Mouse (Mus musculus): ENCODE data around the gene Fbxl22. TPM values are rescaled to one million over a fixed set of nuclear protein-coding genes. Genes with fewer than 3 reads are reported as not detected.
A peak's percentile ranks its signal among the peaks of the same experiment; 100 is the strongest.

Fbxl22 gene
- 61.3 and 61.8 TPM in 2 replicates for polyA plus RNA-seq (2014; fragmentation: Nextera tagmentation; extraction: Ambion mirVana)

GRCm38 (mm10) chr9:66514256-66514770 is at the start of gene Fbxl22:
Fbxl22 (minus strand) TSS chr9:66514593.
- Histone ChIP-seq H3K4me3 (ENCODE audit: low read depth, low read length) (peak within 1 kb of the TSS; percentile 43), H3K9me3 (replicated peaks; ENCODE audit: control insufficient read depth, low read length) (no peaks in the 10 kb centered on the region), H3K27me3 (ENCODE audit: control insufficient read depth, insufficient read depth, low read length) (no peaks in the 10 kb centered on the region), H3K4me1 (ENCODE audit: control insufficient read depth, insufficient read depth, low read length) (peaks cover 9% of the 10 kb centered on the region; the same call in 1 of the 2 replicates), H3K36me3 (ENCODE audit: control insufficient read depth, insufficient read depth, low read length) (peaks cover 29% of the 10 kb centered on the region), H3K4me2 (peak within 1 kb of the TSS; percentile 69), H3K9ac (ENCODE audit: low read depth, low read length) (peak within 1 kb of the TSS; percentile 71), H3K27ac (ENCODE audit: low read depth, low read length) (peak within 1 kb of the TSS; percentile 85)
- ATAC-seq (replicated peaks; ENCODE audit: insufficient number of reproducible peaks, low FRiP score, low TSS enrichment), result peak; percentile 4; the same call in 1 of the 2 replicates
- WGBS (ENCODE audit: insufficient replicate concordance), result 38% methylated on average over 17 of the region's 17 CpGs

- H3K4me3 ChIP-seq (ENCODE audit: low read depth, low read length), result no peak overlapping the region
- 73% methylated on average over 1 of the region's 1 CpGs for WGBS (ENCODE audit: insufficient replicate concordance)
- H3K9me3 ChIP-seq (replicated peaks; ENCODE audit: control insufficient read depth, low read length), result no peaks in the 10 kb centered on the region
- H3K4me1 ChIP-seq (ENCODE audit: control insufficient read depth, insufficient read depth, low read length), result peaks cover 9% of the 10 kb centered on the region
- no peaks in the 10 kb centered on the region for H3K27me3 ChIP-seq (ENCODE audit: control insufficient read depth, insufficient read depth, low read length)
- H3K36me3 ChIP-seq (ENCODE audit: control insufficient read depth, insufficient read depth, low read length), result no peaks in the 10 kb centered on the region
- no peak overlapping the region for H3K9ac ChIP-seq (ENCODE audit: low read depth, low read length)
- no peak overlapping the region for H3K4me2 ChIP-seq
- no peak overlapping the region for H3K27ac ChIP-seq (ENCODE audit: low read depth, low read length)
- no peak for ATAC-seq (replicated peaks; ENCODE audit: insufficient number of reproducible peaks, low FRiP score, low TSS enrichment)
These were observed 47.8 kb upstream of the Fbxl22 start for GRCm38 (mm10) chr9:66562215-66562614.

GRCm38 (mm10) chr9:66561496-66561895 is 47.1 kb upstream of the Fbxl22 start:
- no peaks in the 10 kb centered on the region for H3K36me3 ChIP-seq (ENCODE audit: control insufficient read depth, insufficient read depth, low read length)
- H3K27ac ChIP-seq (ENCODE audit: low read depth, low read length), result no peak overlapping the region
- 80% methylated on average over 2 of the region's 2 CpGs for WGBS (ENCODE audit: insufficient replicate concordance)
- no peak overlapping the region for H3K4me2 ChIP-seq
- H3K9ac ChIP-seq (ENCODE audit: low read depth, low read length), result no peak overlapping the region
- no peak overlapping the region for H3K4me3 ChIP-seq (ENCODE audit: low read depth, low read length)
- peaks cover 9% of the 10 kb centered on the region for H3K4me1 ChIP-seq (ENCODE audit: control insufficient read depth, insufficient read depth, low read length)
- H3K27me3 ChIP-seq (ENCODE audit: control insufficient read depth, insufficient read depth, low read length), result no peaks in the 10 kb centered on the region
- no peak for ATAC-seq (replicated peaks; ENCODE audit: insufficient number of reproducible peaks, low FRiP score, low TSS enrichment)
- no peaks in the 10 kb centered on the region for H3K9me3 ChIP-seq (replicated peaks; ENCODE audit: control insufficient read depth, low read length)

- Histone ChIP-seq H3K27me3 (ENCODE audit: control insufficient read depth, insufficient read depth, low read length) (no peaks in the 10 kb centered on the region), H3K27ac (ENCODE audit: low read depth, low read length) (0 out of 2 replicates have a peak overlapping the region, but pooled peaks have one; percentile 22), H3K4me2 (no peak overlapping the region), H3K36me3 (ENCODE audit: control insufficient read depth, insufficient read depth, low read length) (no peaks in the 10 kb centered on the region), H3K9ac (ENCODE audit: low read depth, low read length) (no peak overlapping the region), H3K9me3 (replicated peaks; ENCODE audit: control insufficient read depth, low read length) (no peaks in the 10 kb centered on the region), H3K4me1 (ENCODE audit: control insufficient read depth, insufficient read depth, low read length) (peaks cover 9% of the 10 kb centered on the region), H3K4me3 (ENCODE audit: low read depth, low read length) (no peak overlapping the region)
- WGBS (ENCODE audit: insufficient replicate concordance), result 84% methylated on average over 1 of the region's 1 CpGs
- no peak for ATAC-seq (replicated peaks; ENCODE audit: insufficient number of reproducible peaks, low FRiP score, low TSS enrichment)
These were observed 46.3 kb upstream of the Fbxl22 start for GRCm38 (mm10) chr9:66560728-66561127.

GRCm38 (mm10) chr9:66560295-66560694 is 45.9 kb upstream of the Fbxl22 start:
- 33% methylated on average over 2 of the region's 2 CpGs for WGBS (ENCODE audit: insufficient replicate concordance)
- Histone ChIP-seq H3K9me3 (replicated peaks; ENCODE audit: control insufficient read depth, low read length) (no peaks in the 10 kb centered on the region), H3K9ac (ENCODE audit: low read depth, low read length) (no peak overlapping the region), H3K36me3 (ENCODE audit: control insufficient read depth, insufficient read depth, low read length) (no peaks in the 10 kb centered on the region), H3K4me1 (ENCODE audit: control insufficient read depth, insufficient read depth, low read length) (peaks cover 9% of the 10 kb centered on the region), H3K4me2 (no peak overlapping the region), H3K4me3 (ENCODE audit: low read depth, low read length) (no peak overlapping the region), H3K27ac (ENCODE audit: low read depth, low read length) (peak overlapping the region; percentile 29; the same call in 1 of the 2 replicates), H3K27me3 (ENCODE audit: control insufficient read depth, insufficient read depth, low read length) (no peaks in the 10 kb centered on the region)
- no peak for ATAC-seq (replicated peaks; ENCODE audit: insufficient number of reproducible peaks, low FRiP score, low TSS enrichment)

- Histone ChIP-seq H3K27me3 (ENCODE audit: control insufficient read depth, insufficient read depth, low read length) (no peaks in the 10 kb centered on the region), H3K9me3 (replicated peaks; ENCODE audit: control insufficient read depth, low read length) (no peaks in the 10 kb centered on the region), H3K4me3 (ENCODE audit: low read depth, low read length) (no peak overlapping the region), H3K36me3 (ENCODE audit: control insufficient read depth, insufficient read depth, low read length) (no peaks in the 10 kb centered on the region), H3K4me1 (ENCODE audit: control insufficient read depth, insufficient read depth, low read length) (peaks cover 9% of the 10 kb centered on the region), H3K4me2 (no peak overlapping the region; the same call in 1 of the 2 replicates), H3K9ac (ENCODE audit: low read depth, low read length) (no peak overlapping the region), H3K27ac (ENCODE audit: low read depth, low read length) (0 out of 2 replicates have a peak overlapping the region, but pooled peaks have one; percentile 7)
- no peak for ATAC-seq (replicated peaks; ENCODE audit: insufficient number of reproducible peaks, low FRiP score, low TSS enrichment)
- WGBS (ENCODE audit: insufficient replicate concordance), result 88% methylated on average over 4 of the region's 4 CpGs
These were observed 44.6 kb upstream of the Fbxl22 start for GRCm38 (mm10) chr9:66558971-66559370.

GRCm38 (mm10) chr9:66542785-66543184 is 28.4 kb upstream of the Fbxl22 start:
- peaks cover 3% of the 10 kb centered on the region for H3K36me3 ChIP-seq (ENCODE audit: control insufficient read depth, insufficient read depth, low read length)
- H3K4me1 ChIP-seq (ENCODE audit: control insufficient read depth, insufficient read depth, low read length), result no peaks in the 10 kb centered on the region
- no peak overlapping the region for H3K4me2 ChIP-seq
- H3K4me3 ChIP-seq (ENCODE audit: low read depth, low read length), result no peak overlapping the region
- WGBS (ENCODE audit: insufficient replicate concordance), result 86% methylated on average over 4 of the region's 4 CpGs
- no peaks in the 10 kb centered on the region for H3K27me3 ChIP-seq (ENCODE audit: control insufficient read depth, insufficient read depth, low read length)
- no peaks in the 10 kb centered on the region for H3K9me3 ChIP-seq (replicated peaks; ENCODE audit: control insufficient read depth, low read length)
- no peak overlapping the region for H3K27ac ChIP-seq (ENCODE audit: low read depth, low read length)
- H3K9ac ChIP-seq (ENCODE audit: low read depth, low read length), result no peak overlapping the region
- ATAC-seq (replicated peaks; ENCODE audit: insufficient number of reproducible peaks, low FRiP score, low TSS enrichment), result no peak

GRCm38 (mm10) chr9:66521595-66521994 is 7.2 kb upstream of the Fbxl22 start:
- no peak for ATAC-seq (replicated peaks; ENCODE audit: insufficient number of reproducible peaks, low FRiP score, low TSS enrichment)
- Histone ChIP-seq H3K4me2 (no peak overlapping the region), H3K4me1 (ENCODE audit: control insufficient read depth, insufficient read depth, low read length) (no peaks in the 10 kb centered on the region), H3K27me3 (ENCODE audit: control insufficient read depth, insufficient read depth, low read length) (no peaks in the 10 kb centered on the region), H3K9ac (ENCODE audit: low read depth, low read length) (no peak overlapping the region), H3K36me3 (ENCODE audit: control insufficient read depth, insufficient read depth, low read length) (peaks cover 34% of the 10 kb centered on the region), H3K27ac (ENCODE audit: low read depth, low read length) (no peak overlapping the region), H3K9me3 (replicated peaks; ENCODE audit: control insufficient read depth, low read length) (no peaks in the 10 kb centered on the region), H3K4me3 (ENCODE audit: low read depth, low read length) (no peak overlapping the region)
- 93% methylated on average over 3 of the region's 3 CpGs for WGBS (ENCODE audit: insufficient replicate concordance)

- Histone ChIP-seq H3K9me3 (replicated peaks; ENCODE audit: control insufficient read depth, low read length) (no peaks in the 10 kb centered on the region), H3K9ac (ENCODE audit: low read depth, low read length) (no peak overlapping the region), H3K36me3 (ENCODE audit: control insufficient read depth, insufficient read depth, low read length) (peaks cover 38% of the 10 kb centered on the region), H3K4me2 (no peak overlapping the region), H3K4me1 (ENCODE audit: control insufficient read depth, insufficient read depth, low read length) (no peaks in the 10 kb centered on the region), H3K27me3 (ENCODE audit: control insufficient read depth, insufficient read depth, low read length) (no peaks in the 10 kb centered on the region), H3K27ac (ENCODE audit: low read depth, low read length) (no peak overlapping the region), H3K4me3 (ENCODE audit: low read depth, low read length) (no peak overlapping the region)
- 94% methylated on average over 4 of the region's 4 CpGs for WGBS (ENCODE audit: insufficient replicate concordance)
- ATAC-seq (replicated peaks; ENCODE audit: insufficient number of reproducible peaks, low FRiP score, low TSS enrichment), result no peak
These were observed 5.9 kb upstream of the Fbxl22 start for GRCm38 (mm10) chr9:66520299-66520698.

All from heart, embryonic 11.5 days (tissue).